In genomic region chr19:28743176-28743793, GRCm38 (mm10) we compare ENCODE assay signal across 9 mouse cellular contexts.
DNase-seq lines count a peak whose midpoint lies in the region; ATAC-seq and TF ChIP-seq lines count a peak whose summit lies in the region.
"Had no signal": no experiment of that assay in that cellular context is flagged by ENCODE, and none has a peak within 500 bp of the region (broad histone marks: within the 10 kb centered on the region; RNA-seq: fewer than 3 reads in every experiment).

No protein-coding gene starts in this region.

- peak; percentile 73 for DNase-seq in midbrain, postnatal 0 days (ENCODE audit: low spot score)
- DNase-seq in fat pad, adult 2 months (ENCODE audit: extremely low read depth, low read depth, low spot score), result peak; percentile 8
- DNase-seq in kidney, adult 2 months, result peak; percentile 94
- peak; percentile 48 for DNase-seq in ovary, postnatal 10 days (ENCODE audit: low spot score)

- no peak overlapping the region for H3K27ac ChIP-seq in midbrain, postnatal 0 days (ENCODE audit: low read depth, low read length)
- H3K27ac ChIP-seq in midbrain, embryonic 15.5 days, result no peak overlapping the region
- no peak overlapping the region for H3K27ac ChIP-seq in kidney, adult 2 months (ENCODE audit: insufficient read depth, low read depth, low read length)
- H3K27ac ChIP-seq in intestine, embryonic 15.5 days, result no peak overlapping the region
- H3K27ac ChIP-seq: macrophage had no signal

- 87% methylated on average over 5 of the region's 5 CpGs for WGBS in midbrain, postnatal 0 days
- WGBS in midbrain, embryonic 15.5 days, result 89% methylated on average over 5 of the region's 5 CpGs
- WGBS in kidney, adult 2 months, result 45% methylated on average over 5 of the region's 5 CpGs
- 67% methylated on average over 5 of the region's 5 CpGs for whole genome bisulfite sequencing in intestine, embryonic 15.5 days

- ATAC-seq in midbrain, postnatal 0 days (ENCODE audit: low FRiP score), result no peak
- no peak for ATAC-seq in midbrain, embryonic 15.5 days (replicated peaks)
- no peak for ATAC-seq in cerebellum, adult (ENCODE audit: insufficient number of reproducible peaks, low FRiP score, low TSS enrichment)
- no peak for ATAC-seq in intestine, embryonic 15.5 days
- ATAC-seq in activated CD4-positive, CD25-positive, alpha-beta regulatory T cell, adult 4 months, result no peak

- no peak for TF ChIP-seq POLR2A in kidney, adult 2 months (IDR thresholded peaks at IDR 0.05; ENCODE audit: low read depth, low read length)

- no peaks in the 10 kb centered on the region for H3K36me3 ChIP-seq in midbrain, postnatal 0 days (ENCODE audit: insufficient read depth, low read length)
- no peaks in the 10 kb centered on the region for H3K36me3 ChIP-seq in midbrain, embryonic 15.5 days (replicated peaks)
- H3K36me3 ChIP-seq in kidney, adult 2 months (ENCODE audit: control insufficient read depth, insufficient read depth, low read length), result no peaks in the 10 kb centered on the region
- no peaks in the 10 kb centered on the region for H3K36me3 ChIP-seq in intestine, embryonic 15.5 days

- no peak overlapping the region for H3K4me2 ChIP-seq in midbrain, postnatal 0 days (ENCODE audit: low read depth, low read length, poor library complexity, severe bottlenecking)
- no peak overlapping the region for H3K4me2 ChIP-seq in midbrain, embryonic 15.5 days
- H3K4me2 ChIP-seq in intestine, embryonic 15.5 days (replicated peaks), result no peak overlapping the region

- H3K9ac ChIP-seq in midbrain, postnatal 0 days (replicated peaks; ENCODE audit: low read length, poor library complexity, severe bottlenecking), result no peak overlapping the region
- H3K9ac ChIP-seq in midbrain, embryonic 15.5 days, result no peak overlapping the region
- H3K9ac ChIP-seq in intestine, embryonic 15.5 days, result no peak overlapping the region

- no peak for TF ChIP-seq CTCF in midbrain, postnatal 0 days (IDR thresholded peaks at IDR 0.05)
- TF ChIP-seq CTCF in kidney, adult 2 months (conservative IDR thresholded peaks at IDR 0.05; ENCODE audit: insufficient read depth, insufficient read length, low read depth, low read length), result no peak

- H3K4me3 ChIP-seq in midbrain, postnatal 0 days (ENCODE audit: low read depth, low read length), result no peak overlapping the region
- no peak overlapping the region for H3K4me3 ChIP-seq in midbrain, embryonic 15.5 days
- H3K4me3 ChIP-seq in kidney, adult 2 months (ENCODE audit: insufficient read depth, low read depth, low read length), result no peak overlapping the region
- no peak overlapping the region for H3K4me3 ChIP-seq in intestine, embryonic 15.5 days (replicated peaks)

- H3K4me1 ChIP-seq in midbrain, postnatal 0 days (ENCODE audit: insufficient read depth, low read length), result 0 out of 2 replicates have a peak, but pooled peaks cover 2% of the 10 kb centered on the region
- H3K4me1 ChIP-seq in midbrain, embryonic 15.5 days, result no peaks in the 10 kb centered on the region
- peaks cover 8% of the 10 kb centered on the region; the same call in 1 of the 2 replicates for H3K4me1 ChIP-seq in kidney, adult 2 months (ENCODE audit: control insufficient read depth, insufficient read depth, low read length)
- no peaks in the 10 kb centered on the region for H3K4me1 ChIP-seq in intestine, embryonic 15.5 days (replicated peaks)

- no peaks in the 10 kb centered on the region for H3K27me3 ChIP-seq in midbrain, postnatal 0 days (ENCODE audit: insufficient read depth, low read length)
- H3K27me3 ChIP-seq in midbrain, embryonic 15.5 days (replicated peaks), result no peaks in the 10 kb centered on the region
- H3K27me3 ChIP-seq in kidney, adult 2 months (replicated peaks; ENCODE audit: control insufficient read depth, insufficient read depth, low read length), result no peaks in the 10 kb centered on the region
- H3K27me3 ChIP-seq in intestine, embryonic 15.5 days (replicated peaks), result no peaks in the 10 kb centered on the region

- no peaks in the 10 kb centered on the region for H3K9me3 ChIP-seq in midbrain, postnatal 0 days (ENCODE audit: low read length)
- no peaks in the 10 kb centered on the region for H3K9me3 ChIP-seq in midbrain, embryonic 15.5 days
- H3K9me3 ChIP-seq in intestine, embryonic 15.5 days, result no peaks in the 10 kb centered on the region

Comparison
In these comparisons a context has a peak if more than half of its experiments do, and no peak if none do; other contexts are left out.
1. DNase-seq: peak in every context shown above with its lines; median percentile 94 in kidney, adult 2 months; 73 in midbrain, postnatal 0 days; 48 in ovary, postnatal 10 days; 8 in fat pad, adult 2 months.